Mouse (Mus musculus): ENCODE measurements at regions not wholly inside any gene's neighbourhood (a gene's known extent, or its start where the extent isn't known, plus 50 kb on each side); places are given as distances from the start of the nearest gene placed in this dataset.

DNA sequence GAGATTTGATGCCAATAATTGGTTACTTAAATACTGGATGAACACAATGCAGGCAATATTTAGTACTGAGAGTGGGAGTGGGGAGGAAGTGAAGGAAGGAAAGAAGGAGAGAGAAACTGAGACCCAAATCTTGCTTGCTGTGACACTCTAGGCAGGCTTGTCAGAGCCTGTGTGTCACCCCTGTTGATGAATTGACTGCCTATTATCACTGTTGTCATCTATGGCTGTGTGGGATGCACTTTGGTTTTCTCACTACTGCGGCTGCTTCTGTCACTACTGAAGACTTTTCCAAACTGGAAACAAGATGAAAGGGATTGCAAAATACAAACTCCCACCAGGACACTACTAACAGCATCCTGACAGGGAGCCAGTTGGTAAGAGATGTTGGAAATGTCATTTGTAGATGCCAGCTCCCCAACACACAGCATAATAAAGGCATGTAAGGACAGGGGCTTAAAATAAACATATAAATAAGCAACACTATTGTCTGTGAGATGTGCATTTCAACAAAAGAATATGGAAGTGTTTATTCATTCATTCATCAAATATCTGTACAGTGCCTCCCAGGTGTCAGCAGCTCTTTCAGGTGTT, 207.0 kb upstream of the Ufl1 start:
- no peak for DNase-seq

DNA sequence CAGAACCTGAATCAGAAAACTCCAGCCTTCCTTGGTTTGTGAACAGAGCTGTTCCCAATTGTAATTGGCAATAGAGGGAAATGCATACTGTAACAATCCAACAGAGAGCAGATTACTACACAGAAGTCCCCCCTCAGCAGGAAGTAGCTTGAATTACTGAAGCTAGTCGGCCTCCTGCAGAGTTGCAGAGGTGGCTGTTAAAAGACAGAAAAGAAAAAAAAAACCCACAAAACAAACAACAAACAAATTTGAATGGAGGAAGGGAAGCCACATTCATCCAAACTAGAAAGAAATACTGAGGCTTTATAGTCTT, 202.0 kb upstream of the Ufl1 start:
- no peak for DNase-seq

DNA sequence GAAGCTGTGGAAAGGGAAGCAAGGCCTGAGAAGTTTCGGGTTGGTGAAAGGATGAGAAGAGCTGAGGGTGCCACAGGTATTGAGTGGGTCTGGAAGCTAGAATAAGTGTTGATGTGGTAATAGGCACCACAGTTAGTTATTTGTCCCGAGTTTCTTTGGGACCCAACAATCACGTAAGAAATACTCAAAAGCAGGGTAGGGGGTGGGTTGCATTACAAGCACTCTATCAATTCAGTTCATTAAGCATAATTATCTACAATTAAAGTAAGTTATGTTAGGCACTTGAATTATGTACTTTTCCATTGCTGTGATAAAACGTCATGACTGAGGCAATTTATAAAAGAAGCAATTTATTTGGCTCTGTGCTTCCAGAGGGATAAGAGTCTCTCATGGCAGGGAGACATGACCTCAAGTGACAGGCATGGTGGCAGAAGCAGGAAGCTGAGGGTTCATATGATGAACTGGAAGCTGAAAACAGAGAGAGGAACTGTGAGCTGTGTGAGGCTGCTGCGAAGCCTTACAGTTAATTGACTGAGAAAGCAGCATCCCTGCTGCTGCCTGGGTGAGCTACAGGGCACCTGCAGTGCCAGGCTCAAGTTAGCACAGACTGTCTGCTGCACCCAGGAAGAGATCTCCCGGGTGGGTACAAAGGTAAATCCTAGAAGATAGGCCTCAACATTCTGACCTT, 201.5 kb upstream of the Ufl1 start:
- DNase-seq = no peak

DNA sequence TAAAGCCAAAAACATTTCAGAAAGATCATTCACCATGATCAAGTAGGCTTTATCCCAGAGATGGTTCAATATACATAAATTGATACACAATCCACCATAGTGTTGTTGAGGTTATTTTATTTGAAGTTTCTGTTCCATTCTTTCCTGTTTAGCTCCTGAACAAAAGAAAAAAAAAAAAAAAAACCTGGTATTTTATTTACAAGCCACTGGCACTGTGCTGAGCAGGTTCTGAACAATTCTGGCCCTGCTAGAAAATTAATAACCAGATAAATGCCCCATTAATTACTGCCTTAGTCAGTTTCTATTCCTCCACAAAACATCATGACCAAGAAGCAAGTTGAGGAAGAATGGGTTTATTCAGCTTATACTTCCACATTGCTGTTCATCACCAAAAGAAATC, 191.4 kb upstream of the Ufl1 start:
- DNase-seq = no peak

DNA sequence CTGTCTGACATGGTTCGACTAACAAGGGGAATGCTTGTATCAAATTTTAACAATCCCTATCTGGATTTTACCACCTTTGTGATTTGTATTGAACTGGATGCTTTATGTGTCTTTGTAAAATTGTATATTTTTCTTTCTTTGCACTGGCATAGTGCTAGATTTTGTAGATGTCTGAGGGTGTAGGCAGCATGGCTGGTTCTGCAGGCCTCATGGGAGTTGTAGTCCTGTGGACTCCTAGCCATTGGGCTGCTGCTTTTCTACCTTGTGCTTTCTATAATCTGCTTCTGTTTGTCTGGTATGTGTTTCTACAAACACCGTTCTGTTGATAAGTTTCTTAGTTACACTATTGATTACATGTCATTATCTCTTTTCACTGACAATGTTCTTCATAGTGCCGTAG, 184.9 kb upstream of the Ufl1 start:
- no peak for DNase-seq

DNA sequence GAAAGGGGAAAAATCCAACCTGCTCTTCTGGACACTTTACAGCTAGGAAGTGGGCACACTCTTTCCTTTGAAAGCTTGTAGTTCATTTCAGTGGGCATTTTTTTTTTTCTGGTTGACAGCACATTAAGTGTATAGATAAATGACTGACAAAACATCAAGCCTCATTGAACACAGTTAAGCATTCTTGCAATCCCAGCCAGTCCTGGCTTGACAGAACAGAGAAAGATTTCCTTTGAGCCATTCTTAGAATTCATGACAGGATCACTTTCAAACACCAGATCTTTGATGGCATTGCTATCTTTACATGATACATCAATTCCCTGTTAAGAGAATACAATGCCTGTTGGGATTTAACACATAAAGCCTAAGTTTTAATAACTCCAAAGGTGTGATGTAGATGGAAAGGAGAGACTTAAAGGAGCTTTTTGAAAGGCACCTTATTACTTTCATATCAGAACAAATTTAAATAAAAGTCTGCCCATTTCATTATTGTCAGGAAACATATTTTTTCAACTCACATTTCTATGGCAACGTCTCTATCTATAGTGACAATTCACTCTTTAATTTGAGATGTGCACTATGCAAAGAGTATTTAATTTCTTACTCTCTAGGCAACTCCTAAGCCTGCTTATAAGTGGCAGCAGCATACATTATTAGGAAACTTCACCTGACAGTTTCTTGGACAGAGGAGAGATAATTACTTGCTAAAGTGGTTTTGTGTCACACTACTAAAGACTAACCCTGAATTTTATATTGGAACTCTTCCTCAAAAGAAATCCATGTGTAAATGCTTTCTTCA, 183.4 kb upstream of the Ufl1 start:
- no peak for DNase-seq

DNA sequence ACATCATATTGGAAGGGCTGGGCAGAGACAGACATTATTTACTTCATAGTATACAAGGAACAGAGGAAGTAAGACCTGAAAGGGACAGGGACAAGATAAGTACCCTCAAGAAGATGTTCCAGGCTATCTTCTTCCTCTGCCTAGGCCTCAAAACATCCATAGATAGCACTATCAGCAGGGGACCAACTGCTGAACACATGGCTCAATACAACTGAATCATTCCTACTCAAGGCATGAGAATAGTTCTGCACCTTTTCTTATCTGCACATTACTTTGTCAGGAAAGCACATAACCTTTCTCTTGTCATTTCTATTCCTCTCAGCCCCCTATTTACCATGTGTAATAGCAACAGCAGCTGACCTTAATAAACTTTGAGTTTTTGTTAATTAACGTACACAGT, 182.4 kb upstream of the Ufl1 start:
- DNase-seq = no peak

DNA sequence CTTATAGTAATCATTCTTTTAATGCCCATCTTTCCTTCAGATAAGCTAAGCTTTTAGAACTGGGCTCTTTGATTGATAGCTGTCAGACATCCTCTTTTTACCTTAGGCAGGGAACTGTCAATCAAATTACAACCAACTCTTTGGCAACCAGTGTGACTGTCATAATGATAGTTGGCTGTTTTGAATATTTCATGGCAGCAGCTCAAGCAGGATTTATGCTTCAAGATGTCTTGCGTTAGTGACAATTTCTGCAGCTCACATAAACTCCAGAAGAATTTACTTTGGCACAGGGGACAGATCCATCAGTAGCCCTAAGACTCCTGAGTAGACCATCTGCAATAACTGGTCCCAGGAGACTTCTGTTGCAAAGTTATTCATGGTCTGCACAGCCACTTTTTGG, 178.5 kb upstream of the Ufl1 start:
- DNase-seq = no peak

DNA sequence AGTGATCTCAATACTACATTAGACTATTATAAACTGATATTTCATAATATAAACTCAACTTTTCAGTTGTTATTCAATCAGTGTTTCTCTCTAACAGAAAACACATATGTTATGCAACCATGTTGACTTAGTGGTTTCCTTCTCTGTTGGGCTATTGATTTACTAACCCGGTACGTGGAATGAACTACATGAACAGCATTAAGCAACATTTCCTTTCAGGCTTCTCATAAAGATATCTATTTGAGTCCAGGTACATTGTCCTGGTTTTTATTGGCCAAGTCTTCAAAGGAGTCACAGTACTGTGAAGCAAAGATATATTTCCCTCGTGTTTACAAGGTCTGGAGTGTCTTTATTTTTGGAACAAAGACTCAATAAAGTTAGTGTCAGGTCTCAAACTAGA, 173.1 kb upstream of the Ufl1 start:
- DNase-seq = peak; percentile 3

DNA sequence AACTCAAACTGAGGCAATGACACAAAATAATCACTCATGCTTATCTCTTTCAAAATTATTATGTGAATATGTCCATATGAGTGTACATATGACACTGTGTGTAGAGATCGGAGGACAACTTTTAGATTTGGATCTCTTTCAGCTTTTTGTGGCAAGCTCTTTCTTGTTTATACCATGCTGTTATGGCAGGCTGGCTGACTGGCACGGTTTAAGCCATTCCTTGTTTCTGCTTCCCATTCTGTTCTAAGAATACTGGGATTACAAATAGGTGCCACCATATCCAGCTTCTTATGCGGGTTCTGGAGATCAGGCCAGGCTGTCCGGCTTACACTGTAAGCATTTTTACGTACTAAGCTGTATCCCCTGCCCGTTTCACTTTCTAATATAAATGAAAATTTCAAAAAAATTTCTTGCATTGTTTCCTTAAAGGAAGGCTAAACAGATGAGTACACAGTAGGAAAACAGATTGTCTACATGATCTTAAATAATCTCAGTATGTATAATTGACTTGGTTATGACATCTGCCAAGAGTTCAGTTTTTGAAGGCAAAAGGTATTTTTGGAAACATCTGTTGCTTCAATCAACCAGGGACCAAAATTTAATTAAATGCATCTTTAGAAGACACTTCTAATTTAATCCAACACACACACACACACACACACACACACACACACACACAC, 171.6 kb upstream of the Ufl1 start:
- no peak for DNase-seq

DNA sequence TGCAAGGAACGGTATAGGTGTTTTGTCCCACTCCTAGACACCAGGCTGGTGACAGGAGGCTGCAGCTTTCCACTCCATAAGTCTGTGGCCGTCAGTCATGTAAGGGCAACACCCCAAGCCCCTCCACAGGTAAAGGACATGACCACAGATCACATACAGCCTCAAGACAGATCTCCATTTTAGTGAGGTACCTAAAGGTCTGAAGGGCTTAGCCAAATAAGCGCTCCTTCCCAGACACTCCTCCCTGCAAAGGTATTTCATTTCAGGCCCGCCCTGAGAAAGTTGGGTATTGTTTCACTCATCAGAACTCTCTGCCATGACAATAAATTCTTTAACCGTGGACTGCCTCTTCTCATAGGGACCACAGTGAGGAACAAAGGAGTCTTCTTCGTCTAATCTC, 170.2 kb upstream of the Ufl1 start:
- DNase-seq = no peak

DNA sequence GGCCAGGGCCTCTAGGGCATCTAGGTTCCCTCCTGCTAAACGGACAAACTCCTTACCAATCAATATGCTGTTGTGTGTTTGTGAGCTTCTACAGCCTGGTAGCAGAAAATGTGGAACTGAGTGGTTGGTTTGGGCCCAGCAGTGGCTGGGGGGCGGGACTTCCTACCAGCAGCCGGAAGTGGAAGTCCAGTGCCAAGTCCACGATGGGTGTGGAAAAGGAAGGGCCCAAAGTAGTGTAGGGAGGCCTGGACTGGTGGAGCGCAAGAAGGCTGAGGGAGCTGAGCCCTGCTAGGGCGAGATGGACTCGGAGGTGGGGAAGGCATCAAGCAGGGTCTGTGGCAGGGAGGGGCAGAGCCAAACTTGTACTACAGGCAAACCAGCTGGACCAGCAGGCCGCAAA, 150.6 kb upstream of the Ufl1 start:
- DNase-seq = no peak

DNA sequence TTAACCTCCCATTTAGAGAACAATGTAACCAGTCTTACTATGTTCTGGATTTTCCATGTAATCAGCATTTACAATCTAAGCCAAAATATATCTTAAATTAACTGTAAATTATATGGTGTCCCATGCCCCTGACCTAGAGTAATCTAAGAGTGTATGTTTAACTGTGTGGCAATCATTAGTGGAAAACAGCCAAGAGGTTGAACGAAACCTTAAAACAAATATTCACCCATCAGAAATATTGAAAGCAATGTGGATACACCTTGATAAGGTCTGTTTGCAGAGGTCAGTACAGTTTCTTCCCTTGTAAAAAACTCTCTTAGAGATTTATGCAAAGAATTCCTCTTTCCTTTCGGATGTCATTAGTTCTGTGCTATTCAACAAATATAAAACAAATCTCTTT, 134.7 kb upstream of the Ufl1 start:
- no peak for DNase-seq

DNA sequence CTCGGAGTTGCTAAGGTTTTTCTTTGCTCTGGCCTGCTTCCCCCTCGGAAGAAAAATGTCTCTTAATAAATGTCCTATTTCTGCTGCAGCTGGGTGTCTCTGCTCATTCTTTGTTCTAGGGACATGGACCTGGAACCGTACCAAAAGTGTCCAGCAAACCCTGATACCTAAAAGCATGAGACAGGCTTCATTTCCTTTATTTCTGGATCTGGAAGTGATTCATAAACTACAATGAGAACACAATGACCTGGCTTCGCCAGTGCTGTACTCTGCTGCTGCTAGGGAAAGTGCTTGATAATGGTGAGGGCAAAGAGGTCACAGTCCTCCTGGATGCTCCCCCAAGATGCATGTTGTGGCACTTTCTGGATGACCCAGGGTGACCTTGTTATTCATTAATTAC, 128.8 kb upstream of the Ufl1 start:
- no peak for DNase-seq

DNA sequence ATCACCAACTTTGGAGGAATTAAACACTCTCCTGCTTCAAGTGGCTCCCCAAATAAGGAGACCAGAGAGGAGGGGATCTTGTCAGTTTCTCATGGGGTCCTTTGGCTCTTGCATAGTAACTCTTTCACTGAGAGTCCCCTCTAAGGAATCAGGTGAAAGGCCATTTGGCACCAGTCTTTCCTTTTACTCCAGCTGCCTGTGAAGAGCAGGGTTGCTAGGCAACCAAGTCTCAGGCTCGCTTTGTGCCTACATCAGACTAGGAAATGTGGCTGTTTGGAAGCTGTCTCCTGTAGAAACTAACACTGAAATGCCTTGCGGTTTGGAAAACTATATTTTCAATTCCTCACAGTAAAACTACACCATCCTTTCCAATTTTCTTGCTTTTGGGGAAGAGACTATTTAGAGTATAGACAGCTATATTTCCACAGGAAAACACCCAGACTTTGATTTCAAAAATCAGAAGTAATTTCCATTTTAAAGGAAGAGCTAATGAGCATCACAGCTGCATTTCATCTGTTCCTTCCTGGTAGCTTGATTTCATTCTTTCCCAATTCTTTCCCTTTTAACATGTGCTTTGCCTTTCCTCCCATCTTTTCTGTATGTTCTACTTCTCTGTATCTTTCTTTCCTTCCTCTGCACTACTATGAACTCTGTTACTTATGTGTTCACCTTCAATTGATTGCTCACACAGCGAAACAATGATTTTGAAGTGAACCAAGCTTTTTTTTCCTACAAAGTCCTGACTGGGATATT, 127.3 kb upstream of the Ufl1 start:
- no peak for DNase-seq

DNA sequence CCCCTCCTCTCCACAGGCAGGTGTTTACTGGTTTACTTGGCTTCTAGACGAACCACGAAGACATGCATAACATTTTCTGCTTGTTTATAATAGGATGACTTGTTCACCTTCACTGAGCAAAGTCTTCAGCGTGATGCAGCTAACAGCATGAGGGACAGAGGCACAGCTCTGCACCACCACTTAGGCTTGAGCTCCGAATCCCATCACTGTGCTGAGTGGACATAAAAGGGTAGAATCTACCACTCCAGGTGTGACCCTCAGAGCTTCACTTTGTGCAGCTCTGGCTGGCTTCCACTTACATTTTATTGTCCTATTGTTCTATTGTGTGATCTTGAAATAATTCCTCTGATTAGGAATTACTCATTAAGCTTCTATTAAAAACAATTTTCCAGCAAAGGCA, 126.2 kb upstream of the Ufl1 start:
- DNase-seq = no peak

DNA sequence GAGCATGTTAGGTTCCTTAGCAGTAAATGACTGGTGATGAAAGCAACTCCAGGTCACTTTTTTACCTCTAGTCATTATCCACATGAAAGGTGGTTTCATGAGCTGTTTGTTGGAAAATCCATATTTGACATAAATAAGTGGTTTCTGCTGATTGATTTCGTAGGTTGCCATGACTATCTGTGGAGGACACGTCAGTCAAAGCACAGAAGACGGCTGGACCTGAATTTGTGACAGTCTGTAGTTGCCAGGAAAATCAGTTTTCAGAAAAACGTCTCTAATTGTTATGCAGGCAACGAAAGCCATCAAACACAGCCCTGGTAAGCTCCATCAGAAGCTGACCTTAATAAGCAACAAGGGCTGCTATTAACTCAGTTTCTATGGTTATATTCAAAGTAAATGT, 107.9 kb upstream of the Ufl1 start:
- DNase-seq = no peak

DNA sequence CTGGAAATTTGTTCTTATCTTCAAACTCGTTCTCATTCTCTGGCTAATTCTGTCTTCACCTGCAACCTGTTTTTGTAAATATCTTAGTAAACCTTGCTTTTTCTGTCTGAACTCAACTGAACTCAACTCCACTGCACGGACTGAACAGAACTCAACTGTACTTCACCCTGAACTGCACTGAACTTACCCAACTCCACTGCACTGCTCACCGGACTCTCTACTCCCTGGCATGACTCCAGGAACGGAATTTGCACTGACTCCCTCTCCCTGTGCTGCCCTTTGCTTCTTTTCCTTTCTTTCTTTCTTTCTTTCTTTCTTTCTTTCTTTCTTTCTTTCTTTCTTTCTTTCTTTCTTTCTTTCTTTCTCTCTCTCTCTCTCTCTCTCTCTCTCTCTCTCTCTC, 90.4 kb upstream of the Ufl1 start:
- DNase-seq = no peak

DNA sequence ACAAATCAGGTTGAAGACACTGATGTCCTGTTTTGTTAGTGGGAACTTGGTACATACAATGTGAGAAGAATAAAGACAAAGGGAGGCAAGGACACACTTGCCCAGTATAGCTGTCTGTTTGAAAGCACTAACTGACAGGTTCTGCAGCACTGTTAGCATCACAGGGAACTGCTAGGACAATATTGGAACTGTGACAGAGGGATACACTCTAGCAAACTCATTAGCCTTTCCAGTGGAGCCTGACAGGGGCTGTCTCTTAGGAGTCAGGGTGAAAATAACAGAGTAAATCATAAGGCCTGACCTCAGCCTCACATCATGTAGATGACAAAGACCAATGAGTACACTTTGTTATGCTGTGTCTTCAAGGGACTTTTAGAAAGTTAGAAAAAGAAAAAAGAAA, 82.8 kb upstream of the Ufl1 start:
- DNase-seq = no peak

DNA sequence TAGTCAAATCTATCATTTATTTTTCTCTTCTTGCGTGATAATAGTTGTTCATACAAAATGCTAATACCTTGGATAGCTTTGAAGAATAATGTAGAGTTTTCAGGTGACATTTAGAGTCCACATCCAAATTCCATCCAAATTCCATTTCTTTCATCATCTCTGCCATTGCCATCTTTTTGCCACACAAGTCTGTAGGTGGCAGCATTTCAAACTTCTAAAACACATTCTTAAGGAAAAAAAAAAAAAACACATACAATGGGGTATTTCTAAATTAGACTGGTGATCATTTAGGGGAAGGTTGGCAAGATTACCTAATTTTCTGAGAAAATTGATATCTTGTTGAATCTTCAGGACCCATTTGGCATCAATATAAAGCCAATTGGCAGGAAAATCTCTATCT, 56.0 kb upstream of the Ufl1 start:
- no peak for DNase-seq

Data from lung, postnatal 36 days (tissue).